19 mouse cellular contexts compared by ENCODE assay signal in genomic region chr5:23581484-23582060, GRCm38 (mm10).
DNase-seq lines count a peak whose midpoint lies in the region; ATAC-seq and TF ChIP-seq lines count a peak whose summit lies in the region.
"Had no signal": no experiment of that assay in that cellular context is flagged by ENCODE, and none has a peak within 500 bp of the region (broad histone marks: within the 10 kb centered on the region; RNA-seq: fewer than 3 reads in every experiment).

No protein-coding gene starts in this region.

- no peaks in the 10 kb centered on the region for H3K36me3 ChIP-seq in heart, postnatal 0 days (replicated peaks; ENCODE audit: control insufficient read depth, insufficient read depth, low read length)
- H3K36me3 ChIP-seq: embryonic facial prominence, embryonic 13.5 days; forebrain, embryonic 10.5 days; liver, embryonic 13.5 days; neural tube, embryonic 13.5 days had no signal

- TF ChIP-seq EP300 in heart, postnatal 0 days (IDR thresholded peaks at IDR 0.05; ENCODE audit: low read depth): no peak

- no peak overlapping the region for H3K4me3 ChIP-seq in heart, postnatal 0 days (ENCODE audit: low read depth, low read length)
- H3K4me3 ChIP-seq: embryonic facial prominence, embryonic 13.5 days; forebrain, embryonic 10.5 days; layer of hippocampus, adult 2 months; left cerebral cortex, adult 2 months; liver, embryonic 13.5 days; neural tube, embryonic 13.5 days had no signal

- H3K9ac ChIP-seq in heart, postnatal 0 days (replicated peaks; ENCODE audit: low read depth, low read length): no peak overlapping the region
- H3K9ac ChIP-seq: embryonic facial prominence, embryonic 13.5 days; liver, embryonic 13.5 days; neural tube, embryonic 13.5 days had no signal

- no peak overlapping the region for H3K27ac ChIP-seq in heart, postnatal 0 days (ENCODE audit: low read depth)
- H3K27ac ChIP-seq: embryonic facial prominence, embryonic 13.5 days; forebrain, embryonic 10.5 days; layer of hippocampus, adult 2 months; left cerebral cortex, adult 2 months; liver, embryonic 13.5 days; neural tube, embryonic 13.5 days had no signal

- DNase-seq in heart, postnatal 0 days (ENCODE audit: low spot score): no peak
- no peak for DNase-seq in heart, postnatal 25 days (ENCODE audit: low spot score)
- DNase-seq in 416B (ENCODE audit: low read depth): peak; percentile 31
- peak; percentile 50 for DNase-seq in fibroblast of lung, adult 2 months (ENCODE audit: low read depth)
- DNase-seq in lung, postnatal 14 days: peak; percentile 24
- no peak for DNase-seq in testis, postnatal 10 days (ENCODE audit: low spot score)
- DNase-seq in natural killer cell, adult 2 months (ENCODE audit: low spot score in 2 of 2): no peak
- DNase-seq: cerebellum, adult 11 months; cerebellum, postnatal 36 days; liver, embryonic 13.5 days had no signal

- no peak for TF ChIP-seq CTCF in heart, postnatal 0 days (IDR thresholded peaks at IDR 0.05; ENCODE audit: low read depth)

- peaks cover 4% of the 10 kb centered on the region; the same call in 1 of the 2 replicates for H3K4me1 ChIP-seq in heart, postnatal 0 days (ENCODE audit: control insufficient read depth, insufficient read depth)

- intact Hi-C loops in heart, postnatal 25 days (cut with DNase I): no loop called here

- no peaks in the 10 kb centered on the region for H3K27me3 ChIP-seq in heart, postnatal 0 days (ENCODE audit: control insufficient read depth, insufficient read depth, low read length)
- H3K27me3 ChIP-seq: CH12.LX; embryonic facial prominence, embryonic 13.5 days; liver, embryonic 13.5 days; neural tube, embryonic 13.5 days had no signal

- no peaks in the 10 kb centered on the region for H3K9me3 ChIP-seq in heart, postnatal 0 days (replicated peaks; ENCODE audit: control insufficient read depth, low read length)
- H3K9me3 ChIP-seq: embryonic facial prominence, embryonic 13.5 days; forebrain, embryonic 10.5 days; liver, embryonic 13.5 days; neural tube, embryonic 13.5 days had no signal

- peak; percentile 82 for ATAC-seq in heart, postnatal 0 days (ENCODE audit: insufficient read depth, low read depth)
- no peak for ATAC-seq in inflammation-experienced regulatory T-cells, adult 6 months
- ATAC-seq: hindbrain, embryonic 16.5 days; midbrain, embryonic 16.5 days had no signal

- H3K4me2 ChIP-seq in heart, postnatal 0 days (ENCODE audit: low read depth, low read length): no peak overlapping the region
- H3K4me2 ChIP-seq: embryonic facial prominence, embryonic 13.5 days; liver, embryonic 13.5 days; neural tube, embryonic 13.5 days had no signal

- 32% methylated on average over 2 of the region's 2 CpGs for WGBS in heart, postnatal 0 days

Comparison
In these comparisons a context has a peak if more than half of its experiments do, and no peak if none do; other contexts are left out.
1. DNase-seq: peak in 416B (single experiment), fibroblast of lung, adult 2 months (single experiment) and lung, postnatal 14 days (single experiment); none in heart, postnatal 0 days (single experiment), heart, postnatal 25 days (single experiment), testis, postnatal 10 days (single experiment) and natural killer cell, adult 2 months (0 of 2).